Mouse (Mus musculus): ENCODE measurements at regions not wholly inside any gene's neighbourhood (a gene's known extent, or its start where the extent isn't known, plus 50 kb on each side); places are given as distances from the start of the nearest gene placed in this dataset.

DNA sequence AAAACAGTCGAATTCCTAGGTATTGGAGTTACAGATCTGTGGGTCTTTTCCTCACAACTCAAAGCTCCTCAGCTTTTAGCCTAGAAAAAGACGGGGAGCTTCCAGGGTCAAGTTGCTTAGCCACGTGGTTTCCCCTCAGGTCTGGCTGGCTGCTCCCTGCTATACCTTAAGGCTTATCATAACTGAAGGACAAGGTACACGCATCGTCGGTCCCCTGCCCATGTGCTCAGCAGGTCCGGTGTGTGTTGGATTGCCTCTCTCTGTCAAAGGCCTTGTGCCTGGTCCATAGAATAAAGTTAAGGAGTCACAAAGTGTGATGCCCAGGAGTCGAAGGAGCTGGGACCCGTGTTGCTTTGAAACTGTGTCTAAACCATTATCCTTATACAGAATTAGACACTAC lies 337.7 kb upstream of the Rgma start:
- TF ChIP-seq CTCF (IDR thresholded peaks at IDR 0.05; ENCODE audit: low read depth, low read length) (no peak), POLR2A (IDR thresholded peaks at IDR 0.05; ENCODE audit: borderline replicate concordance, low read depth, low read length) (no peak)
